Mouse (Mus musculus) bone marrow macrophage, adult 2 months (primary cell): ENCODE measurements around the gene Zfp69. TPM values are rescaled to one million over a fixed set of nuclear protein-coding genes. Genes with fewer than 3 reads are reported as not detected.

Experiments used
- H3K27ac ChIP-seq: 2 replicates; pipeline ENCODE4 v1.5.1; 2012; ENCODE audit warnings: low read depth, low read length; ENCODE audit not compliant: insufficient read depth
- H3K4me1 ChIP-seq: 2 replicates; pipeline ENCODE4 v1.6.1; 2012; ENCODE audit warnings: low read length; ENCODE audit not compliant: control insufficient read depth, insufficient read depth
- H3K4me3 ChIP-seq: 2 replicates; pipeline ENCODE4 v1.5.1; 2012; ENCODE audit warnings: mild to moderate bottlenecking, low read length, moderate library complexity; ENCODE audit not compliant: insufficient read depth
- CTCF ChIP-seq: IDR thresholded peaks from 2 replicates; pipeline ENCODE4 v1.5.1; 2012; ENCODE audit warnings: low read depth, mild to moderate bottlenecking, low read length, moderate library complexity
- POLR2A ChIP-seq: IDR thresholded peaks from 2 replicates; pipeline ENCODE4 v1.6.1; 2012; ENCODE audit warnings: mild to moderate bottlenecking, low read depth, low read length, borderline replicate concordance
- polyA plus RNA-seq: library from polyadenylated mRNA; stranded (reverse); fragments of >200 nt; gene quantifications from 2 replicates; pipeline ENCODE4 v1.2.4, GENCODE M21; 2012; ENCODE audit not compliant: missing spikeins, insufficient read depth, insufficient read length

Zfp69 gene
- polyA plus RNA-seq, result 2.0 and 2.4 TPM in 2 replicates

- peaks cover 42% of the 10 kb centered on the region for H3K4me1 ChIP-seq
Measured at GRCm38 (mm10) chr4:120951428-120951973, at the start of gene Zfp69. Zfp69 (minus strand) TSS chr4:120951699.

GRCm38 (mm10) chr4:121001042-121001441, 49.5 kb upstream of the Zfp69 start:
- Histone ChIP-seq H3K4me3 (no peak overlapping the region), H3K4me1 (peaks cover 76% of the 10 kb centered on the region), H3K27ac (no peak overlapping the region)
- no peak for TF ChIP-seq CTCF
- no peak for TF ChIP-seq POLR2A

More at GRCm38 (mm10) chr4:120951428-120951973, at the start of gene Zfp69:
- H3K4me3 ChIP-seq, result peak within 1 kb of the TSS; percentile 85
- peak within 1 kb of the TSS; percentile 92 for H3K27ac ChIP-seq
- TF ChIP-seq POLR2A (peak; percentile 30; the same call in 1 of the 2 replicates), CTCF (no peak)

- H3K4me3 ChIP-seq, result no peak overlapping the region
- no peak overlapping the region for H3K27ac ChIP-seq
- no peak for TF ChIP-seq CTCF
- TF ChIP-seq POLR2A, result no peak
- H3K4me1 ChIP-seq, result peaks cover 61% of the 10 kb centered on the region
Measured at GRCm38 (mm10) chr4:120995911-120996310, 44.4 kb upstream of the Zfp69 start.

GRCm38 (mm10) chr4:120993025-120993424, 41.5 kb upstream of the Zfp69 start:
- peak overlapping the region; percentile 26 for H3K4me3 ChIP-seq
- H3K4me1 ChIP-seq, result peaks cover 47% of the 10 kb centered on the region
- peak overlapping the region; percentile 91 for H3K27ac ChIP-seq
- TF ChIP-seq CTCF (no peak), POLR2A (no peak)

GRCm38 (mm10) chr4:120992284-120992683, 40.8 kb upstream of the Zfp69 start:
- TF ChIP-seq POLR2A (no peak), CTCF (no peak)
- Histone ChIP-seq H3K27ac (peak overlapping the region; percentile 55), H3K4me1 (peaks cover 44% of the 10 kb centered on the region), H3K4me3 (no peak overlapping the region)

- Histone ChIP-seq H3K4me1 (peaks cover 13% of the 10 kb centered on the region), H3K4me3 (no peak overlapping the region), H3K27ac (no peak overlapping the region)
- no peak for TF ChIP-seq POLR2A
- no peak for TF ChIP-seq CTCF
Measured at GRCm38 (mm10) chr4:120987319-120987718, 35.8 kb upstream of the Zfp69 start.

GRCm38 (mm10) chr4:120986446-120986845, 34.9 kb upstream of the Zfp69 start:
- no peak overlapping the region for H3K4me3 ChIP-seq
- TF ChIP-seq POLR2A (no peak), CTCF (0 out of 2 replicates have a peak, but pooled peaks have one; percentile 26)
- peaks cover 5% of the 10 kb centered on the region for H3K4me1 ChIP-seq
- no peak overlapping the region for H3K27ac ChIP-seq

- Histone ChIP-seq H3K27ac (peak overlapping the region; percentile 28), H3K4me3 (no peak overlapping the region), H3K4me1 (peaks cover 24% of the 10 kb centered on the region)
- TF ChIP-seq POLR2A (no peak), CTCF (no peak)
Measured at GRCm38 (mm10) chr4:120978221-120978620, 26.7 kb upstream of the Zfp69 start.

- H3K4me1 ChIP-seq, result peaks cover 24% of the 10 kb centered on the region
- H3K27ac ChIP-seq, result no peak overlapping the region
- no peak overlapping the region for H3K4me3 ChIP-seq
- TF ChIP-seq POLR2A (no peak), CTCF (no peak)
Measured at GRCm38 (mm10) chr4:120975428-120975734, 23.9 kb upstream of the Zfp69 start.

- TF ChIP-seq POLR2A (no peak), CTCF (no peak)
- H3K27ac ChIP-seq, result no peak overlapping the region
- H3K4me3 ChIP-seq, result no peak overlapping the region
Measured at GRCm38 (mm10) chr4:120974711-120975427, 23.4 kb upstream of the Zfp69 start.

More at GRCm38 (mm10) chr4:120974711-120975427, 23.4 kb upstream of the Zfp69 start:
- H3K4me1 ChIP-seq, result peaks cover 24% of the 10 kb centered on the region
